Mouse (Mus musculus): ENCODE results near the gene Rpusd4.

GRCm38 (mm10) chr9:35249476-35249875 lies 18.2 kb upstream of the Rpusd4 start:
- no peak for TF ChIP-seq MAFK (IDR thresholded peaks at IDR 0.05; ENCODE audit: insufficient read depth, low read depth, low read length)
- TF ChIP-seq CHD2 (IDR thresholded peaks at IDR 0.05; ENCODE audit: low read depth, low read length) = no peak
